Mouse (Mus musculus) naive thymus-derived CD4-positive, alpha-beta T cell, adult 2 months (primary cell): ENCODE measurements around the gene Mmp15.

Experiments
- DNase-seq: peaks from one replicate; pipeline ENCODE4 v3.0.0-alpha.2; 2011; ENCODE audit warnings: low read depth

Mmp15 gene

GRCm38 (mm10) chr8:95352151-95352870 is at the start of gene Mmp15:
Gene Mmp15 (plus strand): TSS chr8:95352268.
- peak; percentile 45 for DNase-seq

GRCm38 (mm10) chr8:95302410-95302809 is 49.7 kb upstream of the Mmp15 start:
- peak; percentile 76 for DNase-seq

- no peak for DNase-seq
Observed at GRCm38 (mm10) chr8:95305526-95305925, 46.5 kb upstream of the Mmp15 start.

GRCm38 (mm10) chr8:95306431-95306830 is 45.6 kb upstream of the Mmp15 start, which contains the start of gene Cngb1:
Gene Cngb1 (minus strand): TSS chr8:95306585.
- no peak for DNase-seq

- DNase-seq, result no peak
Observed at GRCm38 (mm10) chr8:95310342-95310970, 41.6 kb upstream of the Mmp15 start, which contains the start of gene Tepp. Gene Tepp (plus strand): TSS chr8:95310566.

- no peak for DNase-seq
Observed at GRCm38 (mm10) chr8:95312836-95313235, 39.2 kb upstream of the Mmp15 start.

- DNase-seq, result no peak
Observed at GRCm38 (mm10) chr8:95313857-95314256, 38.2 kb upstream of the Mmp15 start.

GRCm38 (mm10) chr8:95314707-95315106 is 37.4 kb upstream of the Mmp15 start:
- no peak for DNase-seq

GRCm38 (mm10) chr8:95315350-95315749 is 36.7 kb upstream of the Mmp15 start:
- DNase-seq, result no peak

- peak; percentile 88 for DNase-seq
Observed at GRCm38 (mm10) chr8:95320224-95321139, 31.6 kb upstream of the Mmp15 start.

GRCm38 (mm10) chr8:95323201-95323600 is 28.9 kb upstream of the Mmp15 start:
- DNase-seq, result no peak

GRCm38 (mm10) chr8:95324646-95325045 is 27.4 kb upstream of the Mmp15 start:
- no peak for DNase-seq

- no peak for DNase-seq
Observed at GRCm38 (mm10) chr8:95326822-95327221, 25.2 kb upstream of the Mmp15 start.

GRCm38 (mm10) chr8:95327866-95328465 is 24.1 kb upstream of the Mmp15 start:
- DNase-seq, result no peak

GRCm38 (mm10) chr8:95330367-95330766 is 21.7 kb upstream of the Mmp15 start:
- DNase-seq, result peak; percentile 5

GRCm38 (mm10) chr8:95331156-95331719 is 20.8 kb upstream of the Mmp15 start:
- no peak for DNase-seq

- peak; percentile 94 for DNase-seq
Observed at GRCm38 (mm10) chr8:95331720-95332436, 20.2 kb upstream of the Mmp15 start, which contains the start of the genes Zfp319 and Usb1. Gene Zfp319 (minus strand): TSS chr8:95331950. Gene Usb1 (plus strand): TSS chr8:95332284.

- DNase-seq, result no peak
Observed at GRCm38 (mm10) chr8:95332437-95333199, 19.4 kb upstream of the Mmp15 start.

- no peak for DNase-seq
Observed at GRCm38 (mm10) chr8:95335706-95336105, 16.4 kb upstream of the Mmp15 start.

GRCm38 (mm10) chr8:95336363-95336762 is 15.7 kb upstream of the Mmp15 start:
- DNase-seq, result no peak
